Mouse (Mus musculus) mouse embryonic stem cell (cell line): Measurements from ENCODE around the gene Med16.

Source experiments
- in situ Hi-C, 2 experiments: fragments of 300-500 bp; cut with MboI; formaldehyde crosslinking; loops; 1 replicate in 1 of 2; 3 replicates in 1 of 2; pipeline ENCODE4 v1.14.3; 2019 to 2020; ENCODE audit warnings: low sequenced_read_pairs in 2 of 2, low pct_unique_long_range_greater_than_20kb in 1 of 2, mixed read lengths in 1 of 2; ENCODE audit not compliant: unreplicated experiment in 1 of 2

The Med16 gene

GRCm38 (mm10) chr10:79908167-79909091 lies at the start of gene Med16:
Gene Med16, minus strand, starts transcription at chr10:79908923.
- in situ Hi-C loops = no loop called here

GRCm38 (mm10) chr10:79958140-79958816 lies 49.6 kb upstream of the Med16 start:
- in situ Hi-C loops = no loop called here

GRCm38 (mm10) chr10:79956643-79957154 lies 48.0 kb upstream of the Med16 start:
- in situ Hi-C loops = no loop called here

- in situ Hi-C loops = no loop called here
These were observed 47.0 kb upstream of the Med16 start for GRCm38 (mm10) chr10:79955691-79956090.

GRCm38 (mm10) chr10:79953946-79954345 lies 45.2 kb upstream of the Med16 start:
- in situ Hi-C loops = no loop called here

GRCm38 (mm10) chr10:79950661-79951060 lies 41.9 kb upstream of the Med16 start:
- in situ Hi-C loops = no loop called here

- in situ Hi-C loops = no loop called here
These were observed 41.1 kb upstream of the Med16 start for GRCm38 (mm10) chr10:79949873-79950272.

- in situ Hi-C loops = no loop called here
These were observed 38.8 kb upstream of the Med16 start for GRCm38 (mm10) chr10:79947502-79947901.

GRCm38 (mm10) chr10:79946752-79947322 lies 38.1 kb upstream of the Med16 start:
- in situ Hi-C loops = no loop called here

GRCm38 (mm10) chr10:79945507-79946234 lies 36.9 kb upstream of the Med16 start:
- in situ Hi-C loops = no loop called here

- in situ Hi-C loops = no loop called here
These were observed 34.8 kb upstream of the Med16 start for GRCm38 (mm10) chr10:79943471-79943901.

- in situ Hi-C loops = no loop called here
These were observed 34.3 kb upstream of the Med16 start for GRCm38 (mm10) chr10:79942988-79943387.

- in situ Hi-C loops = no loop called here
These were observed 32.0 kb upstream of the Med16 start for GRCm38 (mm10) chr10:79940749-79941148.

GRCm38 (mm10) chr10:79937775-79938526 lies 29.2 kb upstream of the Med16 start:
- in situ Hi-C loops = no loop called here

GRCm38 (mm10) chr10:79936911-79937441 lies 28.3 kb upstream of the Med16 start:
- in situ Hi-C loops = no loop called here

- in situ Hi-C loops = no loop called here
These were observed 27.7 kb upstream of the Med16 start for GRCm38 (mm10) chr10:79936284-79936910.
